Mouse (Mus musculus) heart, postnatal 0 days (tissue): ENCODE measurements around the gene Pcnx2.

Experiments
- CTCF ChIP-seq: IDR thresholded peaks from 2 replicates; pipeline ENCODE4 v1.5.1; 2016; ENCODE audit warnings: antibody characterized with exemption, control low read depth, low read depth
- EP300 ChIP-seq: IDR thresholded peaks from 2 replicates; pipeline ENCODE4 v1.6.1; 2016; ENCODE audit warnings: antibody characterized with exemption, low read depth

- TF ChIP-seq CTCF (no peak), EP300 (no peak)
These were observed 186.6 kb downstream of the Pcnx2 start for GRCm38 (mm10) chr8:125711514-125711913.
